Mouse (Mus musculus) stomach, embryonic 14.5 days (tissue): ENCODE measurements at regions not wholly inside any gene's neighbourhood (a gene's known extent, or its start where the extent isn't known, plus 50 kb on each side); places are given as distances from the start of the nearest gene placed in this dataset.

Experiments used
- ATAC-seq: fragments of 200-750 bp; cut with Nextera tagmentation; 2 replicates; pipeline ENCODE4 v1.8.0; 2017; ENCODE audit warnings: low read depth, moderate TSS enrichment; ENCODE audit not compliant: insufficient number of reproducible peaks, insufficient read depth, low FRiP score
- H3K27ac ChIP-seq: fragments of 300-500 bp; sonication (generic); 2 replicates; pipeline ENCODE4 v1.5.1; 2014; ENCODE audit warnings: mild to moderate bottlenecking, low read length, moderate library complexity, mixed read lengths
- H3K27me3 ChIP-seq: fragments of 300-500 bp; sonication (generic); 2 replicates; pipeline ENCODE4 v1.6.1; 2014; ENCODE audit warnings: low read length, control low read depth, mixed read lengths; ENCODE audit not compliant: control insufficient read depth, insufficient read depth
- H3K36me3 ChIP-seq: fragments of 300-500 bp; sonication (generic); 2 replicates; pipeline ENCODE4 v1.6.1; 2014; ENCODE audit warnings: mild to moderate bottlenecking, control low read depth, low read length, moderate library complexity, mixed read lengths; ENCODE audit not compliant: control insufficient read depth, insufficient read depth
- H3K4me1 ChIP-seq: fragments of 300-500 bp; sonication (generic); 2 replicates; pipeline ENCODE4 v1.6.1; 2014; ENCODE audit warnings: low read length, control low read depth, mixed read lengths; ENCODE audit not compliant: control insufficient read depth, insufficient read depth
- H3K4me2 ChIP-seq: fragments of 300-500 bp; sonication (generic); replicated peaks from 2 replicates; pipeline ENCODE4 v1.6.1; 2014; ENCODE audit warnings: low read depth, low read length, control low read depth
- H3K4me3 ChIP-seq: fragments of 300-500 bp; sonication (generic); 2 replicates; pipeline ENCODE4 v1.5.1; 2014; ENCODE audit warnings: low read depth, low read length, control low read depth
- H3K9ac ChIP-seq: fragments of 300-500 bp; sonication (generic); replicated peaks from 2 replicates; pipeline ENCODE4 v1.6.1; 2014; ENCODE audit warnings: low read depth, mild to moderate bottlenecking, control low read depth, low read length, moderate library complexity, mixed read lengths
- H3K9me3 ChIP-seq: fragments of 300-500 bp; sonication (generic); 2 replicates; pipeline ENCODE4 v1.6.1; 2016; ENCODE audit warnings: low read depth, low read length, control low read depth; ENCODE audit not compliant: control insufficient read depth
- WGBS: fragments of 180-500 bp; shearing (Covaris S2); extraction: QIAGEN DNeasy Blood & Tissue Kit; methylation state at CpG from one replicate; pipeline ENCODE4 v1.1.7; 2014; 5-methylcytosine and 5-hydroxymethylcytosine counted together

DNA sequence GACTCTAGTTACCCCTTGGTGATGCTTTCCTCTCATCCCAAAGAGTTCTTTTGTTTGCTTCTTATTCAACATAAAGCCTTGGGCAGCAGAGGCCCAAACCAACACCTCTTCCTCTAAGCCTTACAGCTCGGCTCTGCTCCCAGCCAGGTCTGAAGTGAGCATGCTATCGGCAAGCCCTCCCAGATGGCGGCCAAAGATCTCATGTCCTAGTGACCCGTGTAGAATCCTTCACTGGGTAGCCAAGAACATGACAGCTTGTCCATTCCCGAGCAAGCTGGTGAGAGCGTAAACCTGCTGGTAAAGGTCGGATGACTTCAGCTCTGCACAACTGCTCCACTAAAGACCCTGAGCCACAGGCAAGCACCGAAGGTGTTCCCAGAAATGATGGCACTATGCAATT lies 568.4 kb downstream of the Tmem132b start:
- 82% methylated on average over 8 of the region's 8 CpGs for WGBS
- H3K9ac ChIP-seq: no peak overlapping the region
- H3K36me3 ChIP-seq: no peaks in the 10 kb centered on the region
- H3K27me3 ChIP-seq: no peaks in the 10 kb centered on the region
- no peaks in the 10 kb centered on the region for H3K9me3 ChIP-seq
- H3K4me2 ChIP-seq: no peak overlapping the region
- no peak for ATAC-seq
- H3K4me1 ChIP-seq: no peaks in the 10 kb centered on the region
- no peak overlapping the region for H3K4me3 ChIP-seq
- H3K27ac ChIP-seq: no peak overlapping the region

DNA sequence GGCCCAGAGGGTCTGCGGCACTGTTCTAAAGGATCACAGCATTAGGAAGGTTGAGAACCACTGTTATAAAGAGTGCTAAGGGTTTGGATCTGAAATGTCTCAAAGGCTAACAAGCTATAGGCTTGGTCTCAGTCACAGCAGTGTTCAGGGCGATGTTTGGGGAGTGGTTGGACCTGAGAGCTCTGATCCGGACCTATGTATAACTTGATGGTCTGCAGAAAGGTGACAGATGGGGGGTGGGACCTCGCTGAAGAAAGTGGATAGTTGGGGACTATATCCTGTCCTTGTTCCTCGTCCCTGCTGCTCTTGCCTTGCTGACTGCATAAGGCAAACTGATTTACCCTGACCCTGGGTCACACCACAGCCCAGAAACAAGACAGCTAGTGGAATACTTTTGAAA lies 572.9 kb downstream of the Tmem132b start:
- Histone ChIP-seq H3K36me3 (no peaks in the 10 kb centered on the region), H3K4me2 (no peak overlapping the region), H3K27ac (no peak overlapping the region), H3K4me3 (no peak overlapping the region), H3K27me3 (no peaks in the 10 kb centered on the region), H3K4me1 (no peaks in the 10 kb centered on the region), H3K9ac (no peak overlapping the region), H3K9me3 (no peaks in the 10 kb centered on the region)
- 81% methylated on average over 5 of the region's 5 CpGs for WGBS
- no peak for ATAC-seq

DNA sequence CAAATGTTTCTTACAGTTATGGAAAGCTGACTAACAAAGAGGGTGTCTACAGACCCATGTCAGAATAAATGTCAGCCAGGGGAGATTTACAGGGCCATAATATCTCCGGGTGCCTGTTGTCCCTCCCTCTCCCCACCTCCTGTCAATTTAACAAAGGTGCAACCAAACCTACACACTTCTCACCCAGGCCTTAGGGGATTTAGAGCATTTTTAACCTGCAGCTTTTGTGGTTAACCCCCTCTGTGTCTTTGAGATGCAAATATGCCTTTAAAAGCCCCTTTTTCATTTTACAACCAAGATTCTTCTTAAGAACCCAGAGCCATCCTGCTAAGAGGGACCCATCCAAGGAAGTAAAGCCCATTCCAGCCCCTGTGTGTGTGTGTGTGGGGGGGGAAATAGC lies 573.3 kb downstream of the Tmem132b start:
- H3K27me3 ChIP-seq: no peaks in the 10 kb centered on the region
- no peak overlapping the region for H3K9ac ChIP-seq
- no peak overlapping the region for H3K4me2 ChIP-seq
- H3K27ac ChIP-seq: no peak overlapping the region
- H3K4me1 ChIP-seq: no peaks in the 10 kb centered on the region
- no peaks in the 10 kb centered on the region for H3K36me3 ChIP-seq
- H3K9me3 ChIP-seq: no peaks in the 10 kb centered on the region
- no peak overlapping the region for H3K4me3 ChIP-seq
- no peak for ATAC-seq
- WGBS: 57% methylated on average over 1 of the region's 1 CpGs

DNA sequence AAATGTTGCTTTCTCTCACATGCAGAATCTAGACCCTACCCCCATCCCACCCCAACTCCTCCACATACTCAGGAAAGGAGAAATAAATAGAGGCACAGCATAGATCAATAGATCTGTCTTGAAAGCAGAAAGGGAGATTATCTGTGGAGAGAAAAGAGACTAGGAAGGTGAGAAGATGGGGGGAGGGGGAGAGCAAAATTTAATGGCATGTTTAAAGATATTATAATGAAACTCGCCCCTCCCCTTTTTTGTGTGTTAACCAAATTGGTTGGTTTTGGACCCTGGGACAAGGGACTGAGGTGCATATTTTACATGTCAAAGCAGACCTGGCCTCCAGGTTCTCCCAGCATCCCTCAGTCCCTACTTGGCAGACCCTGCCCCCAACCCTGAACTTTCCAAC lies 573.9 kb downstream of the Tmem132b start:
- WGBS: 93% methylated on average over 1 of the region's 1 CpGs
- Histone ChIP-seq H3K9me3 (no peaks in the 10 kb centered on the region), H3K4me3 (no peak overlapping the region), H3K9ac (no peak overlapping the region), H3K36me3 (no peaks in the 10 kb centered on the region), H3K4me2 (no peak overlapping the region), H3K4me1 (no peaks in the 10 kb centered on the region), H3K27ac (no peak overlapping the region), H3K27me3 (no peaks in the 10 kb centered on the region)
- no peak for ATAC-seq

DNA sequence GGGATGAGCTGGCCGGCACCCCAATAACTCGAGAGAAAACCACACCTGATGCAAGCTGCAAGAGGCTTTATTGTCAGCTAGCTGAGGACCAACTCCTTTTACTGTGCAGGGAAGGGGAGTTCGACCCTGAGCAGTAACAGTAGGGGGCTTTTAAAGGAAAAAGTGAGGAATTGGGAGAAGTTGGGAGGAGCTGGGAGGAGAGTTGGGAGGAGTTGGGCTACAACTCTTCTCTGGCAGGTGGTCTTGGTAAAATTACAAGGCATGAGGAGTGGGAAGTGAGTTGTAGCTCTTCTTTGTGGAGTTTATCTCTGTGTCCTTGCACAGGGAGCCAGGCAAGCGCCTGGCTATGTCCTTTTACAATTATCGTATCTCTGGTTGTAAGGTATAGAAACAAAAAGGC lies 575.4 kb downstream of the Tmem132b start:
- H3K36me3 ChIP-seq: no peaks in the 10 kb centered on the region
- no peak overlapping the region for H3K9ac ChIP-seq
- no peak for ATAC-seq
- no peak overlapping the region for H3K27ac ChIP-seq
- no peak overlapping the region for H3K4me2 ChIP-seq
- H3K27me3 ChIP-seq: no peaks in the 10 kb centered on the region
- WGBS: 78% methylated on average over 5 of the region's 5 CpGs
- no peaks in the 10 kb centered on the region for H3K4me1 ChIP-seq
- H3K9me3 ChIP-seq: no peaks in the 10 kb centered on the region
- no peak overlapping the region for H3K4me3 ChIP-seq

DNA sequence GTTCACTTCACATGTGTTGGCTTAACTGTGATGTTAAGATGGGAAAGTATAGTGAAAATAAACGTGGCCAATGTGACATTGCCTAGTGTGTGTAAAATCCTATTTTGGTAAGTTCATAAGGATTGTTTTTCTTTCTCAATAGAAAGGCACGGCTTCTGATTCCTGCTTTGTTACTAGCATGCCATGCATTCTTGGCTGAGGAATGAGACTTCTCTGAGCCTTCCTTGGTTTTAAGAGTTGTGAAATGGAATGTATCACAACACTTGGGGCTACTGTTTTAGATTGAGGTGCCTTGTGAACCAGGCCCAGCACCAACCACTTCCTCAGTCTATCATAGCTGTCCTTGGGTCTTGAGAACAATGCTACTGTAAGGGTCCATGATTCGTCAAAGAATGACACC lies 577.3 kb downstream of the Tmem132b start:
- Histone ChIP-seq H3K36me3 (no peaks in the 10 kb centered on the region), H3K4me3 (no peak overlapping the region), H3K9ac (no peak overlapping the region), H3K27ac (no peak overlapping the region), H3K9me3 (no peaks in the 10 kb centered on the region), H3K27me3 (no peaks in the 10 kb centered on the region), H3K4me2 (no peak overlapping the region), H3K4me1 (no peaks in the 10 kb centered on the region)
- 70% methylated on average over 3 of the region's 3 CpGs for WGBS
- ATAC-seq: no peak

DNA sequence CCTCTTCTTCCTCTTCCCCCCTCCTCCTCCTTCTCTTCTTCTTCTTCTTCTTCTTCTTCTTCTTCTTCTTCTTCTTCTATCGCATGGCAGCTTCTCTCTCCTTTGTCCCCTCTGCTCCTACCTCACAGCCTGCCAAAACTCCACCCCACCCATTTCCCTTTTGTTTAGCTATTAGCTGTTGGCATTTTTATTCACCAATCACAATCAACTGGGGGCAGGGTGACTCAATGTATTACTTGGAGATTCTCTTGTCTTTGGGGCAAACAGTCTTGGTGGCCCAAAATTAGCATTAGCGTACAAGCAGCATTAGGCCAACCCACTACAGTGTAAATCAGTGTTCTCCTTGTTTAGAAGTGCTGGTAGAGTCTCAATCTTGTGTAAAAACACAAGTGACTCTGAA lies 585.7 kb downstream of the Tmem132b start:
- Histone ChIP-seq H3K27ac (no peak overlapping the region), H3K9ac (no peak overlapping the region), H3K36me3 (no peaks in the 10 kb centered on the region), H3K9me3 (no peaks in the 10 kb centered on the region), H3K4me3 (no peak overlapping the region), H3K27me3 (no peaks in the 10 kb centered on the region), H3K4me2 (no peak overlapping the region), H3K4me1 (no peaks in the 10 kb centered on the region)
- 80% methylated on average over 2 of the region's 2 CpGs for WGBS
- ATAC-seq: no peak

DNA sequence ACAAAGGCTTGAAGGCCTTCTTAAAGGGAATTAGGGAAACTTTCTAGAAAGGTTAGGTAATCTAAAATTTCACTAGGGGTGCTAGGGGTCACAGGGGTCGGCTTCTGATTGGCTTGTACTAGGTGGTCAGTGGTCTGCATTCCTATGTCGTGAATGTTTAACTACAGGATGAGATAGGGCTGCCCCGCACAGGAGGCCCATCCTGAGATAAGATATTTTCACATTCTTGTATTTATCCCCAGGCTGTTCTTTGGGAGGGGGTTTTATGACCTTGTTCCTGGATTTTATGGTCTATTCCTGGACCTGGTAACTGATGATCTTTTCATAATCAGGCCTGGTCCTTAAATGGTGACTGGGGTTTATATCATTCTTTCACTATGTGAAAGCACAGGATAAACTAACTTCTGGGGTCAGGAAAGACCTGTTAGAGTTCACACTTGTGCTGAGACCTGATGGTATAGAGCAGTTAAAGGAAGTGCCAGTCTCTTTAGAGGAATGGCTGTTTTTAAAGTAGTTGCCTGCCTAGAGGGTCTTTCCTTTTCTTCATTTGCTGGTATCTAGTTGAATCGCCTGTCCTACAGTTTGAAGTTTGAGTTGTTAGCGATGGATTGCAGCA lies 586.4 kb downstream of the Tmem132b start:
- ATAC-seq: no peak
- Histone ChIP-seq H3K27ac (no peak overlapping the region), H3K4me3 (no peak overlapping the region), H3K9ac (no peak overlapping the region), H3K27me3 (no peaks in the 10 kb centered on the region), H3K36me3 (no peaks in the 10 kb centered on the region), H3K4me2 (no peak overlapping the region), H3K9me3 (no peaks in the 10 kb centered on the region), H3K4me1 (no peaks in the 10 kb centered on the region)
- 45% methylated on average over 5 of the region's 5 CpGs for WGBS

DNA sequence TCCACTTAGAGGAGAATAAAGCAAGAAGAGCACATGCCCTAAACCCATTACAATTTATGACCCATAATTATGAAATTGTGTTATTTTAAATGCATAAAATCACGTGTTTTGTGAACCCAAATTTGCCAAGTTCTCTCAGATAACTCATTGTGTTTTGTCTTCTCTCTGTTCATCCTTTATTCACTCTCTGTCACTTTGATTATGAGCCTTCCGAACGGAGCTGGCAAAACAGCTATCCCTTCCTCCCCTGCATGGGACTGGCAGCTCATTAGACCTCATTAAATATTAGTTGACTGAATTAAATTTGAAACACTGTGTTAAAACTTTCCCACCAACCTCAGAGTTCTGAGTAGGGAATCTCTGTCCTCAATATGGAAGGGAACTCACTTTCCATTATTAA lies 587.2 kb downstream of the Tmem132b start:
- H3K9me3 ChIP-seq: no peaks in the 10 kb centered on the region
- WGBS: 68% methylated on average over 3 of the region's 3 CpGs
- no peaks in the 10 kb centered on the region for H3K4me1 ChIP-seq
- no peak overlapping the region for H3K4me2 ChIP-seq
- H3K4me3 ChIP-seq: no peak overlapping the region
- H3K27ac ChIP-seq: no peak overlapping the region
- H3K9ac ChIP-seq: no peak overlapping the region
- ATAC-seq: no peak
- H3K36me3 ChIP-seq: no peaks in the 10 kb centered on the region
- no peaks in the 10 kb centered on the region for H3K27me3 ChIP-seq
